Mouse (Mus musculus) intestine, embryonic 14.5 days (tissue): ENCODE data around the gene Wdr93. TPM values are rescaled to one million over a fixed set of nuclear protein-coding genes. Genes with fewer than 3 reads are reported as not detected.

Source experiments
- polyA plus RNA-seq: library from polyadenylated mRNA; unstranded; fragments of >200 nt; fragmentation: Nextera tagmentation; extraction: Ambion mirVana; gene quantifications from 2 replicates; pipeline ENCODE4 v1.2.1, GENCODE M21; 2014

The Wdr93 gene
- polyA plus RNA-seq, 1 experiment from 2014 or later, result 0.18 TPM

Other genes with a start within 250 kb of the Wdr93 start
- 0.08 TPM in 1 of 2 replicates, not detected in the other for gene Rhcg, start 125.5 kb upstream of the Wdr93 start, polyA plus RNA-seq
- 11.0 and 11.2 TPM in 2 replicates for gene Ticrr, start 83.0 kb upstream of the Wdr93 start, polyA plus RNA-seq
- 3.8 and 4.1 TPM in 2 replicates for gene Kif7, start 27.4 kb upstream of the Wdr93 start, polyA plus RNA-seq
- not detected in 2 replicates for gene Plin1, start 10.3 kb upstream of the Wdr93 start, polyA plus RNA-seq
- gene Pex11a, start within 50 bp of the Wdr93 start, polyA plus RNA-seq, result 9.0 and 9.3 TPM in 2 replicates
- gene Mesp1, start 50.6 kb downstream of the Wdr93 start, polyA plus RNA-seq, result 0.13 and 0.19 TPM in 2 replicates
- 1.1 and 1.5 TPM in 2 replicates for gene Mesp2, start 67.6 kb downstream of the Wdr93 start, polyA plus RNA-seq
- gene Anpep, start 117.9 kb downstream of the Wdr93 start, polyA plus RNA-seq, result 88.2 and 94.9 TPM in 2 replicates
- gene Ap3s2, start 177.5 kb downstream of the Wdr93 start, polyA plus RNA-seq, result 30.0 and 30.9 TPM in 2 replicates
- gene Arpin, start 192.2 kb downstream of the Wdr93 start, polyA plus RNA-seq, result 46.7 and 51.0 TPM in 2 replicates